Mouse (Mus musculus): Measurements from ENCODE around the gene Rxrb. TPM values are rescaled to one million over a fixed set of nuclear protein-coding genes. Genes with fewer than 3 reads are reported as not detected.
A peak's percentile ranks its signal among the peaks of the same experiment; 100 is the strongest.

The Rxrb gene
- total and polyA plus RNA-seq, 2 experiments from 2014 or later, result 28.4 to 29.4 TPM

DNA sequence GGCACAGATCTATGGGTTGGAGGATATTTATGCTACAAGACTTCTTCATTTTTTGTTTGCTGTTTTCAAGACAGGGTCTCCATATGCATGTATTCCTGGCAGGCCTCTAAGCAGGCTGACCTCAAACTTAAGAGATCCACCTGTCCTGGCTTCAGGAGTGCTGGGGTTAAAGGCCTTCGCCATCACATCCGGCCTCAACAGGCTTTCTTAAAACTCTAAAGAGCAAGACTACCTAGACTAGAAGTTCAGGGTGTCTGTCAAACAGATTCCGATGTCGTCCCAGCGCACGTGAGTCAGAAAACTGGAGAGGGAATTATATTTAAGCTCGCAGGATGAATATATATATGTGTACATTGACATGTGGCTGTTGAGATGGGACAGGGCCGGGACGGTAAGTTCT is 7.9 kb upstream of the Rxrb start:
- ATAC-seq (ENCODE audit: insufficient read depth, low read depth), result no peak
- 61% methylated on average over 9 of the region's 9 CpGs for WGBS
- H3K27ac ChIP-seq (ENCODE audit: low read depth), result peak overlapping the region; percentile 85; the same call in 1 of the 2 replicates

DNA sequence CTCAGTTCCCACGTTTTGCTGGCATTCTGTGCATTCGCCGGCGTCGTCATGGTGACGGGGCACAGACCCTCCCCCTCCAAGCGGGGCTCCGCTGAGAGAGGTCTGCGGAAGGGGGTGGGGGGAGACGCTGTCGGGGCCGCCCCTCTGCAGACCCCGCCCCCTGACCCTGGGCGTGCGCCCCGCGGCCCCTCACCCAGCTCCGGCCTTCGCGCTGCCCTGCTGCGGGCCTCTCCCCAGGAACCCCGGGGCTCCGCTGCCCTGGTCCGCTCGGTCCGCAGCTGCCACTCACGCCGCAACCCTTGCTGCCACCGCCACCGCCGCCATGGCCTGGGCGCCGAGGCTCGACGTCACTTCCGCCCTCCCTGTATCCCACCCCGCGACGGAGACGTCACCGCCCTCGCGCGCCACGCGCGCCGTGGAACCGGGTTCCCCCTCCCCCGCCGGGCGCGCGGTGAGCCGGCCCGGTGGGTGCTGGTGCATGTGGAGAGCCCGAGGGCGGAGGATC is 7.2 kb upstream of the Rxrb start, which contains the start of gene Ring1:
Gene Ring1 (minus strand): TSS at position 364 of the 505 bp plus-strand sequence.
- ATAC-seq (ENCODE audit: insufficient read depth, low read depth), result peak; percentile 68
- H3K4me1 ChIP-seq (ENCODE audit: control insufficient read depth, insufficient read depth), result peaks cover 22% of the 10 kb centered on the region
- no peaks in the 10 kb centered on the region for H3K9me3 ChIP-seq (replicated peaks; ENCODE audit: control insufficient read depth, low read length)

More for the DNA sequence above, 7.9 kb upstream of the Rxrb start:
- Histone ChIP-seq H3K36me3 (replicated peaks; ENCODE audit: control insufficient read depth, insufficient read depth, low read length) (peaks cover 13% of the 10 kb centered on the region), H3K9ac (replicated peaks; ENCODE audit: low read depth, low read length) (peak overlapping the region; percentile 89; the same call in 1 of the 2 replicates), H3K27me3 (ENCODE audit: control insufficient read depth, insufficient read depth, low read length) (no peaks in the 10 kb centered on the region), H3K4me1 (ENCODE audit: control insufficient read depth, insufficient read depth) (peaks cover 22% of the 10 kb centered on the region), H3K4me2 (ENCODE audit: low read depth, low read length) (peak overlapping the region; percentile 97), H3K9me3 (replicated peaks; ENCODE audit: control insufficient read depth, low read length) (0 out of 2 replicates have a peak, but pooled peaks cover 4% of the 10 kb centered on the region), H3K4me3 (ENCODE audit: low read depth, low read length) (peak overlapping the region; percentile 76)
- no peak for DNase-seq (ENCODE audit: low spot score)
- TF ChIP-seq EP300 (IDR thresholded peaks at IDR 0.05; ENCODE audit: low read depth) (no peak), CTCF (IDR thresholded peaks at IDR 0.05; ENCODE audit: low read depth) (no peak)

DNA sequence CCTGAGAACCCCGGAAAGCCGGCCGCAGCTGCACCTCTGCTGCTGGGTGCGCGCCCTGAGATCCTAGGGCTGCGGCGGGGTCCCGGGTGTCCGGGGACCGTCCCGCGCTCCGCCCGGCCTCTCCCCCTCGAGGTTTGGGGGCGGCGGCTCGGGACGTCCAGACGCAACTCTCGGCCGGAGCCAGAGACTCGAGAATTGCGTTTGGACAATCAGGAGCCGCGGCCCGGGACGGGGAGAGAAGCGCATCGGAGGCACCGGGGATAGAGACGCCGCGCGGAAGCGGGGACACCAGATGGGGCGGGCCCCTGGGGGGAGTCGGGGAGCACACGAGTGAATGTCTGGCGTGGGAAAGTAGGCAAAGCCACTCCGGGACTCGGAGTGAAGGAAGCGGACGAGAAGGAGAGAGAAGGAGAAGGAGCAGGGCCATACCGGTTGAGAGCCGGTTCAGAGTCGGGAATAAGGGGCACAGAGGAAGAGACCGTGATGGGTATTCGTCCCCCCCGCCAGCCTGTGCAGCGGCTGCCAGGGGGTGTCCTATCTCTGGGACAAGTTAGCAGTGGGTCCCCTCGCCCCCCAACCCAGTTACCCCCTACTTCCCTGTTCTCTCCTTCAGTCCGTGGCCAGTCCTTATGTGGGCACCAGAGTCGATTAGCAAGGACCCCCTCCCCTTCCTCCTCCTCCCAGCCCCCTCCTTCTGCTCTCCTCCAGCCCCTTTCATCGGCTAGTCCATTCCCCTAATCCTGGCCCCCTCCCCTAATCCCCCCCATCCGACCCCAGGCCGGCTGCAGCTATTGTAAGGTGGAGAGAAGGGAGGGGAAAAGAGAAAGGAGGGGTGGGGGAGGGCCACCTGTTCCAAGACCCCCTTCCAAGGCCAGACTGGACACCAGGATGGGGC is 6.5 kb upstream of the Rxrb start:
- under 1% methylated on average over 57 of the region's 57 CpGs for WGBS
- Histone ChIP-seq H3K27ac (ENCODE audit: low read depth) (peak overlapping the region; percentile 85), H3K4me3 (ENCODE audit: low read depth, low read length) (peak overlapping the region; percentile 76), H3K27me3 (ENCODE audit: control insufficient read depth, insufficient read depth, low read length) (no peaks in the 10 kb centered on the region), H3K4me1 (ENCODE audit: control insufficient read depth, insufficient read depth) (peaks cover 26% of the 10 kb centered on the region), H3K36me3 (replicated peaks; ENCODE audit: control insufficient read depth, insufficient read depth, low read length) (peaks cover 27% of the 10 kb centered on the region), H3K4me2 (ENCODE audit: low read depth, low read length) (peak overlapping the region; percentile 97), H3K9me3 (replicated peaks; ENCODE audit: control insufficient read depth, low read length) (no peaks in the 10 kb centered on the region), H3K9ac (replicated peaks; ENCODE audit: low read depth, low read length) (peak overlapping the region; percentile 89)
- ATAC-seq (ENCODE audit: insufficient read depth, low read depth) (peak; percentile 12), DNase-seq (ENCODE audit: low spot score) (no peak)
- TF ChIP-seq EP300 (IDR thresholded peaks at IDR 0.05; ENCODE audit: low read depth) (no peak), CTCF (IDR thresholded peaks at IDR 0.05; ENCODE audit: low read depth) (no peak)

More for the DNA sequence above, 7.2 kb upstream of the Rxrb start, which contains the start of gene Ring1:
- TF ChIP-seq EP300 (IDR thresholded peaks at IDR 0.05; ENCODE audit: low read depth) (0 out of 2 replicates have a peak, but pooled peaks have one; percentile 28), CTCF (IDR thresholded peaks at IDR 0.05; ENCODE audit: low read depth) (no peak)
- peak; percentile 63 for DNase-seq (ENCODE audit: low spot score)
- Histone ChIP-seq H3K27ac (ENCODE audit: low read depth) (peak within 1 kb of the TSS; percentile 85), H3K9ac (replicated peaks; ENCODE audit: low read depth, low read length) (peak within 1 kb of the TSS; percentile 89), H3K4me2 (ENCODE audit: low read depth, low read length) (peak within 1 kb of the TSS; percentile 97), H3K36me3 (replicated peaks; ENCODE audit: control insufficient read depth, insufficient read depth, low read length) (peaks cover 20% of the 10 kb centered on the region), H3K4me3 (ENCODE audit: low read depth, low read length) (peak within 1 kb of the TSS; percentile 76), H3K27me3 (ENCODE audit: control insufficient read depth, insufficient read depth, low read length) (no peaks in the 10 kb centered on the region)
- WGBS, result under 1% methylated on average over 39 of the region's 58 CpGs

DNA sequence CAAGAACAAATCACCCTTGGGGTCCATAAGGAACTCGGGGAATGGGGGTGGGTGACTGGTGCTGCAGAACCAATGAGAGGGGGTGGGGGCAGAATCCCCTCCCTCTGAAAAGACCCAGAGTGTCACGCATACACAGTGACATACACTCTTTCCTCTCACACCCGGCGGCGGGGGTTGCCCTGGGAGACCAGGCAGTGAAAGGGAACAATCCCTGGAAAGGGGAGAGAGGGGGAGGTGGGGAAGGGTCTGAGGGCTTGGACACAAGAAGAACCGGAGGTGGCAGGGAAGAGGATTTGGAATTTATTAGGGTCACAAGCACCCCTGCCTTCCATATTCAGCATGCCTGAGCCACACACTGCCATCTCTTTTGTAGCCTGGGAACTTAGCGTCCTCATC is 5.9 kb upstream of the Rxrb start:
- Histone ChIP-seq H3K27ac (ENCODE audit: low read depth) (no peak overlapping the region), H3K27me3 (ENCODE audit: control insufficient read depth, insufficient read depth, low read length) (no peaks in the 10 kb centered on the region), H3K4me2 (ENCODE audit: low read depth, low read length) (peak overlapping the region; percentile 97; the same call in 1 of the 2 replicates), H3K36me3 (replicated peaks; ENCODE audit: control insufficient read depth, insufficient read depth, low read length) (peaks cover 26% of the 10 kb centered on the region), H3K9ac (replicated peaks; ENCODE audit: low read depth, low read length) (no peak overlapping the region), H3K9me3 (replicated peaks; ENCODE audit: control insufficient read depth, low read length) (no peaks in the 10 kb centered on the region), H3K4me1 (ENCODE audit: control insufficient read depth, insufficient read depth) (peaks cover 33% of the 10 kb centered on the region), H3K4me3 (ENCODE audit: low read depth, low read length) (no peak overlapping the region)
- ATAC-seq (ENCODE audit: insufficient read depth, low read depth) (no peak), DNase-seq (ENCODE audit: low spot score) (no peak)
- TF ChIP-seq CTCF (IDR thresholded peaks at IDR 0.05; ENCODE audit: low read depth) (no peak), EP300 (IDR thresholded peaks at IDR 0.05; ENCODE audit: low read depth) (no peak)
- 37% methylated on average over 7 of the region's 7 CpGs for WGBS

- H3K4me1 ChIP-seq (ENCODE audit: control insufficient read depth, insufficient read depth), result peaks cover 35% of the 10 kb centered on the region
- WGBS, result 52% methylated on average over 2 of the region's 2 CpGs
- ATAC-seq (ENCODE audit: insufficient read depth, low read depth), result no peak
Measured at GRCm38 (mm10) chr17:34026221-34026620, 5.4 kb upstream of the Rxrb start.

More at GRCm38 (mm10) chr17:34026221-34026620, 5.4 kb upstream of the Rxrb start:
- H3K4me3 ChIP-seq (ENCODE audit: low read depth, low read length), result no peak overlapping the region
- TF ChIP-seq CTCF (IDR thresholded peaks at IDR 0.05; ENCODE audit: low read depth) (no peak), EP300 (IDR thresholded peaks at IDR 0.05; ENCODE audit: low read depth) (no peak)
- H3K27ac ChIP-seq (ENCODE audit: low read depth), result no peak overlapping the region
- peaks cover 24% of the 10 kb centered on the region for H3K36me3 ChIP-seq (replicated peaks; ENCODE audit: control insufficient read depth, insufficient read depth, low read length)
- no peak overlapping the region for H3K9ac ChIP-seq (replicated peaks; ENCODE audit: low read depth, low read length)
- H3K4me2 ChIP-seq (ENCODE audit: low read depth, low read length), result no peak overlapping the region
- no peaks in the 10 kb centered on the region for H3K27me3 ChIP-seq (ENCODE audit: control insufficient read depth, insufficient read depth, low read length)
- DNase-seq (ENCODE audit: low spot score), result no peak
- H3K9me3 ChIP-seq (replicated peaks; ENCODE audit: control insufficient read depth, low read length), result no peaks in the 10 kb centered on the region
